Mouse (Mus musculus) neural tube, embryonic 14.5 days (tissue): ENCODE results near the gene Map1s. TPM values are rescaled to one million over a fixed set of nuclear protein-coding genes. Genes with fewer than 3 reads are reported as not detected.

Source experiments
- ATAC-seq: fragments of 200-750 bp; cut with Nextera tagmentation; 2 replicates; pipeline ENCODE4 v1.8.0; 2017; ENCODE audit warnings: low read depth, mild to moderate bottlenecking, moderate TSS enrichment, moderate library complexity
- H3K27ac ChIP-seq: fragments of 300-500 bp; sonication (generic); 2 replicates; pipeline ENCODE4 v1.5.1; 2014; ENCODE audit warnings: low read depth, mild to moderate bottlenecking, control low read depth, low read length, moderate library complexity, mixed read lengths
- H3K27me3 ChIP-seq: fragments of 300-500 bp; sonication (generic); 2 replicates; pipeline ENCODE4 v1.6.1; 2014; ENCODE audit warnings: low read length; ENCODE audit not compliant: control insufficient read depth, insufficient read depth
- H3K36me3 ChIP-seq: fragments of 300-500 bp; sonication (generic); 2 replicates; pipeline ENCODE4 v1.6.1; 2014; ENCODE audit warnings: low read length, mixed read lengths; ENCODE audit not compliant: control insufficient read depth, insufficient read depth
- H3K4me1 ChIP-seq: fragments of 300-500 bp; sonication (generic); 2 replicates; pipeline ENCODE4 v1.6.1; 2014; ENCODE audit warnings: low read length; ENCODE audit not compliant: control insufficient read depth, insufficient read depth
- H3K4me2 ChIP-seq: fragments of 300-500 bp; sonication (generic); 2 replicates; pipeline ENCODE4 v1.6.1; 2014; ENCODE audit warnings: mild to moderate bottlenecking, low read depth, low read length, control low read depth
- H3K4me3 ChIP-seq: fragments of 300-500 bp; sonication (generic); 2 replicates; pipeline ENCODE4 v1.5.1; 2014; ENCODE audit warnings: low read depth, low read length, control low read depth, mixed read lengths
- H3K9ac ChIP-seq: fragments of 300-500 bp; sonication (generic); replicated peaks from 2 replicates; pipeline ENCODE4 v1.6.1; 2014; ENCODE audit warnings: low read depth, mild to moderate bottlenecking, control low read depth, low read length, mixed read lengths
- H3K9me3 ChIP-seq: fragments of 300-500 bp; sonication (generic); 2 replicates; pipeline ENCODE4 v1.6.1; 2016; ENCODE audit warnings: low read length; ENCODE audit not compliant: control insufficient read depth
- WGBS: fragments of 180-500 bp; shearing (Covaris S2); extraction: QIAGEN DNeasy Blood & Tissue Kit; methylation state at CpG from one replicate; pipeline ENCODE4 v1.1.7; 2014; 5-methylcytosine and 5-hydroxymethylcytosine counted together
- polyA plus RNA-seq: library from polyadenylated mRNA; unstranded; fragments of >200 nt; fragmentation: Nextera tagmentation; extraction: Ambion mirVana; gene quantifications from 2 replicates; pipeline ENCODE4 v1.2.1, GENCODE M21; 2014

The Map1s gene
- polyA plus RNA-seq, 1 experiment from 2014 or later, result 50.1 TPM

GRCm38 (mm10) chr8:70885612-70886011 is 20.1 kb upstream of the Map1s start:
- no peak overlapping the region for H3K4me2 ChIP-seq
- peaks cover 4% of the 10 kb centered on the region for H3K27me3 ChIP-seq
- H3K27ac ChIP-seq, result no peak overlapping the region
- no peaks in the 10 kb centered on the region for H3K4me1 ChIP-seq
- H3K36me3 ChIP-seq, result no peaks in the 10 kb centered on the region
- H3K9ac ChIP-seq, result no peak overlapping the region
- H3K9me3 ChIP-seq, result no peaks in the 10 kb centered on the region
- no peak for ATAC-seq
- WGBS, result 19% methylated on average over 12 of the region's 12 CpGs
- H3K4me3 ChIP-seq, result no peak overlapping the region

DNA sequence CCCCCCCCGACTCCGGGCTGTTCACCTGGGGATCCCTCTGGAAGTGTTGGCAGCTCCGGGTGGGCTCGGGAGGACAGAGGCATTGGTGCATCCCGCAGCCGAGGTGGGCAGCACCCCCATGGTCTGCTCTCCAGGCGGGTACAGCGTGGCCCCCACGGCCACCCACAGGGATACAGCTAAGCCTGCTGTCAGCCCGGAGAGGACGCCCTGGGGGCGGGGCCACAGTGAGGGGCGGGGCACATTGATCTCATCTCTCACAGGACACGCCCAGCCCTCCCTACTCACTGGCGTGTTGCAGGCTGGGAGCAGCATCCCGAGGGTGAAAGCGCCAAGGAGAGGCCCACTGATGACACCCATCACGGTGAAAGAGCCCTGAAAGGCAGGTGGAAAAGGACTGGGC is 18.1 kb upstream of the Map1s start:
- Histone ChIP-seq H3K9me3 (no peaks in the 10 kb centered on the region), H3K36me3 (no peaks in the 10 kb centered on the region), H3K27ac (no peak overlapping the region), H3K27me3 (peaks cover 25% of the 10 kb centered on the region), H3K4me2 (0 out of 2 replicates have a peak overlapping the region, but pooled peaks have one; percentile 9), H3K9ac (0 out of 2 replicates have a peak overlapping the region, but pooled peaks have one; percentile 13), H3K4me3 (0 out of 2 replicates have a peak overlapping the region, but pooled peaks have one; percentile 2), H3K4me1 (peaks cover 6% of the 10 kb centered on the region; the same call in 1 of the 2 replicates)
- 7% methylated on average over 18 of the region's 18 CpGs for WGBS
- ATAC-seq, result no peak

- peaks cover 16% of the 10 kb centered on the region for H3K36me3 ChIP-seq
- 94% methylated on average over 5 of the region's 5 CpGs for WGBS
- ATAC-seq, result no peak
- H3K9me3 ChIP-seq, result no peaks in the 10 kb centered on the region
- H3K4me2 ChIP-seq, result no peak overlapping the region
- H3K27ac ChIP-seq, result no peak overlapping the region
- H3K4me3 ChIP-seq, result no peak overlapping the region
- peaks cover 6% of the 10 kb centered on the region; the same call in 1 of the 2 replicates for H3K4me1 ChIP-seq
- peaks cover 32% of the 10 kb centered on the region for H3K27me3 ChIP-seq
- no peak overlapping the region for H3K9ac ChIP-seq
Measured at GRCm38 (mm10) chr8:70890656-70891055, 15.1 kb upstream of the Map1s start.

DNA sequence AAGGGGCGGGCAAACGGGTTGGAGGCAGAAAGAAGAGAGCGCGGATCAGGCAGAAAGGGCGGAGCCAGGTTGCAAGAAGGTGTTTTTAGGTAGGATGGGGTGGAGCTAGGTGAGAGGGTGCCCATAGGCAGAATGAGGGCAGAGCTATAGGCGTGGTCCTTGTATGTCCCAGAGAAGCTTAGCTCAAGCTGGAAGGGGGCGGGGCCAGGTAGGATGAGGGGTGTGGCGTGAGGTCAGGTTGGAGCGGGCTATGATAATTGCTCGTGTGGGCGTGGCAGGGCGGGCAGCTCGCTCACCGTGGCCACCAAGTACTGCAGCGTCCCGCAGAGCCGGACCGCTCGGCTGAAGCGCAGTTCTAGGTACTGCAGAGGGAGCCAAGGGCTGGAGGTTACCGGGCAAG is 14.4 kb upstream of the Map1s start:
- H3K36me3 ChIP-seq, result peaks cover 18% of the 10 kb centered on the region
- H3K4me3 ChIP-seq, result no peak overlapping the region
- H3K27me3 ChIP-seq, result peaks cover 32% of the 10 kb centered on the region
- ATAC-seq, result no peak
- 6% methylated on average over 21 of the region's 21 CpGs for WGBS
- H3K9me3 ChIP-seq, result no peaks in the 10 kb centered on the region
- no peak overlapping the region for H3K4me2 ChIP-seq
- no peak overlapping the region for H3K27ac ChIP-seq
- no peak overlapping the region for H3K9ac ChIP-seq
- H3K4me1 ChIP-seq, result peaks cover 10% of the 10 kb centered on the region

GRCm38 (mm10) chr8:70892022-70892895 is 13.5 kb upstream of the Map1s start, which contains the start of gene Slc5a5:
TSS of gene Slc5a5 (minus strand) at chr8:70892757.
- WGBS, result 4% methylated on average over 80 of the region's 80 CpGs
- Histone ChIP-seq H3K36me3 (peaks cover 18% of the 10 kb centered on the region), H3K4me2 (peak within 1 kb of the TSS; percentile 30; the same call in 1 of the 2 replicates), H3K4me3 (peak within 1 kb of the TSS; percentile 26), H3K27ac (no peak within 1 kb of the TSS), H3K9ac (peak within 1 kb of the TSS; percentile 34; the same call in 1 of the 2 replicates), H3K4me1 (peaks cover 11% of the 10 kb centered on the region), H3K27me3 (peaks cover 32% of the 10 kb centered on the region), H3K9me3 (no peaks in the 10 kb centered on the region)
- ATAC-seq, result no peak

DNA sequence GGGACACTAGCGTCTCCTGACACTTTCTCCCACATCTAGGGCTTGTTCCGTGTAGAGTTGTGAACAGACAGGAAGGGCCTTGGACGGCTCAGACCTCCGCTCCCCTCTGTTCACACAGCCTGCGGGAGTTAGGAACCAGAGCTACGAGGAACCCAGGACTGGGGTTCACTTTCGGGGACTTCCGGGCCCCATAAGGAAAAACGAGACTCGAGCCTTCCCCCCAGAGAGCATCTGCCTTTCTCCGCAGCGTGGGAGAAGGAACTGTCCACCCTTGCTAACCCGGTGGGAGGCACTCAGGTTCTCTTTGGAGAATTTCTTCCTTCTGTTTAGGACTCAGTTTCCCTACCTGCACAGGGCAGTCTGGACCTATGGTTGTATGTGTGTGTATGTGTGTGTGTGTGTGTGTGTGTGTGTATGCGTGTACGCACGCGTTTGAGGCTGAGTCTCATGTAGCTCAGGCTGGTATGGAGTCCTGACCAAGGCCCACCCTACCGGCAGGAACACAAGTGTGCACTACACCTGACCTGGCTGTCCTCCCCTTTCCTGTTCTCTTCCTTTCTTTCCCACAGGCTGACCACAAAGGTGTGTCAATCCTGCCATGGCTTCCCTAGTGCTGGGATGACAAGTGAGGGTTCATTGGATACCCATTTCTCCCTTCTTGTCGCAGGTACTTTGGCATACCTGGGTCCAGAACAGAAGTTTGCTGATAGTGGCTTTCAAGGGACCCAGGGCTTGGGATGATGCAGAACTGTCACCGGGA is 12.7 kb upstream of the Map1s start:
- Histone ChIP-seq H3K4me2 (peak overlapping the region; percentile 30; the same call in 1 of the 2 replicates), H3K4me1 (peaks cover 11% of the 10 kb centered on the region), H3K27ac (no peak overlapping the region), H3K4me3 (peak overlapping the region; percentile 26), H3K27me3 (peaks cover 32% of the 10 kb centered on the region), H3K9me3 (no peaks in the 10 kb centered on the region), H3K36me3 (peaks cover 18% of the 10 kb centered on the region), H3K9ac (no peak overlapping the region)
- 30% methylated on average over 20 of the region's 20 CpGs for WGBS
- no peak for ATAC-seq

DNA sequence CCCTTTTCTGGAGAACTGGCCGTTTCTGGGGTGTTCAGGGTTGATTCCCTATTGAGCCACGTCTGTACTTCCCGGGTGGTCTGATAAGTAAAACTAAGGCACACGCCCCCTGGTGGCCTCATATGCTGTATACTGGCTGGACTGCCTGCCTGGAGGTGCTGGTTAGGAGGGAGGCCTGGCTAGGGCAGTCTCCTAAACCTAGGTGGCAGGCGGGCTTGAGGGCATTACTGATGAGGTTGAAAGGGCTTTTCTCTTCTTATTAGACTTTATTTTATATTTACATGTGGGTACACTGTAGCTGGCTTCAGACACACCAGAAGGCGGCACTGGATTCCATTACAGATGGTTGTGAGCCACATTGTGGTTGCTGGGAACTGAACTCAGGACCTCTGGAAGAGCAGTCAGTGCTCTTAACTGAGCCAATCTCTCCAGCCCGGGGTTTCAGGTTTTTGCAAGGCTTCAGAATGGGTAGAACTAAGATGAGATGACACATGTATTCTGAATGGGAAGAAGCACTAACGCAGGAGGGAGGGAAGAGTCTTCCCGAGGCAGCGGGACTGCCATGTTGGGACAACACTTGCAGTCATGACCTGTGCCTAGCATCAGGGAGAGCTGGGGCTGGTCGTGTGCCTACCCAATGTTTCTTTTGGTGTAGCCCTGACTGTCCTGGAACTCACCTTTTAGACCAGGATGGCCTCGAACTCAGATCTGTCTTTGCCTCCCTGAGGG is 11.9 kb upstream of the Map1s start:
- Histone ChIP-seq H3K4me1 (peaks cover 17% of the 10 kb centered on the region), H3K27me3 (peaks cover 32% of the 10 kb centered on the region), H3K9ac (no peak overlapping the region), H3K4me2 (no peak overlapping the region), H3K36me3 (peaks cover 18% of the 10 kb centered on the region), H3K9me3 (no peaks in the 10 kb centered on the region), H3K27ac (no peak overlapping the region), H3K4me3 (no peak overlapping the region)
- ATAC-seq, result no peak
- WGBS, result 27% methylated on average over 12 of the region's 12 CpGs

DNA sequence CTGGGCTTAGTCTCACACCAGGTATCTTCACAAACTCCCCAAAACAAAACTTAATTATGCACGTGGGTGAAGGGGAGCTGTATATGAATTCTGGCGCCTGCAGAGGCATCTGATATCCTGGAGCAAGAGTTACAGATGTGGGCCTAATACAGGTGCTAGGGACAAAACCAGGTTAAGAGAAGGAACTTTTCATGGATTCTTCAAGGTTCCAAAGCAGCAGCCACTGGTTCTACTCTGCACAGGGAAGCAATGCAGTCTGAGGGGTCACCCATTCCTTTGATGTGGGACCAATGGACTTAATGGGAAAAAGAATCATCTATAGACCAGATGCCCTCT is 11.4 kb upstream of the Map1s start:
- no peak overlapping the region for H3K9ac ChIP-seq
- H3K36me3 ChIP-seq, result peaks cover 18% of the 10 kb centered on the region
- H3K4me3 ChIP-seq, result no peak overlapping the region
- peaks cover 17% of the 10 kb centered on the region for H3K4me1 ChIP-seq
- no peak overlapping the region for H3K27ac ChIP-seq
- peaks cover 32% of the 10 kb centered on the region for H3K27me3 ChIP-seq
- no peaks in the 10 kb centered on the region for H3K9me3 ChIP-seq
- H3K4me2 ChIP-seq, result no peak overlapping the region
- no peak for ATAC-seq
- 76% methylated on average over 2 of the region's 2 CpGs for WGBS
